ENCODE assay signal across 19 mouse cellular contexts in the genomic region with DNA sequence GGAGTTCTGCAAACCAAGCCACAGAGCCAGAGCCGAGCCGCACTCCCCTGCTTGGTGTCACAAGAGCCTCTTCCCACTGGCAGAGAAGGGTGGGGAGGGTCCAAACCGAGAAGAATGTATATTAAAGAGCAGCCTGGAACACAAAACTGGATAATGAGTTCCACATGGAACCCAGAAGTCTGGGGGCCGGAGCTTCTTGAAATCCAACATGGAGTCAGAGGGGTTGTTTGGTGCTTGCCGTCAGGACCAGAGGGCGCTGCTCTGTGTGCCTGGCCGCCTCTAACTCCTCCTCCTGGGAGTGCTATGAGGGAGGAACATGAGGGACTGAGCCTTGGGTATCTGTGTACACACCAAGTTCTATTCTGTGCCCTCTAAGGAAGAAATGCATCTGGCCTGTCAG. TPM values are rescaled to one million over a fixed set of nuclear protein-coding genes. Genes with fewer than 3 reads are reported as not detected.
DNase-seq lines count a peak whose midpoint lies in the region; ATAC-seq and TF ChIP-seq lines count a peak whose summit lies in the region.
"Had no signal": no experiment of that assay in that cellular context is flagged by ENCODE, and none has a peak within 500 bp of the region (broad histone marks: within the 10 kb centered on the region; RNA-seq: fewer than 3 reads in every experiment).

No protein-coding gene starts in this region.

- peaks cover 14% of the 10 kb centered on the region for H3K27me3 ChIP-seq in E14TG2a.4 (ENCODE audit: insufficient read depth, low read length)
- H3K27me3 ChIP-seq in embryonic facial prominence, embryonic 11.5 days (ENCODE audit: control insufficient read depth, insufficient read depth, low read length): 0 out of 2 replicates have a peak, but pooled peaks cover 3% of the 10 kb centered on the region
- H3K27me3 ChIP-seq in limb, embryonic 13.5 days: no peaks in the 10 kb centered on the region
- H3K27me3 ChIP-seq: heart, embryonic 15.5 days had no signal

- no peaks in the 10 kb centered on the region for H3K9me3 ChIP-seq in E14TG2a.4 (ENCODE audit: low read length)
- no peaks in the 10 kb centered on the region for H3K9me3 ChIP-seq in embryonic facial prominence, embryonic 11.5 days (replicated peaks; ENCODE audit: control insufficient read depth, low read length)
- H3K9me3 ChIP-seq in limb, embryonic 13.5 days: no peaks in the 10 kb centered on the region
- H3K9me3 ChIP-seq: forebrain, embryonic 13.5 days; G1E; heart, embryonic 15.5 days; midbrain, embryonic 10.5 days had no signal

- WGBS in embryonic facial prominence, embryonic 11.5 days: 22% methylated on average over 7 of the region's 7 CpGs
- WGBS in limb, embryonic 13.5 days: 27% methylated on average over 7 of the region's 7 CpGs

- peak overlapping the region; percentile 74 for H3K4me3 ChIP-seq in E14TG2a.4 (replicated peaks; ENCODE audit: low read length)
- no peak overlapping the region for H3K4me3 ChIP-seq in embryonic facial prominence, embryonic 11.5 days (ENCODE audit: low read depth, low read length)
- H3K4me3 ChIP-seq in limb, embryonic 13.5 days: no peak overlapping the region
- H3K4me3 ChIP-seq: forebrain, embryonic 13.5 days; heart, embryonic 15.5 days; midbrain, embryonic 10.5 days had no signal

- peaks cover 11% of the 10 kb centered on the region for H3K36me3 ChIP-seq in E14TG2a.4 (ENCODE audit: insufficient read depth, low read length)
- H3K36me3 ChIP-seq in embryonic facial prominence, embryonic 11.5 days (replicated peaks; ENCODE audit: control insufficient read depth, insufficient read depth, low read depth, low read length): no peaks in the 10 kb centered on the region
- H3K36me3 ChIP-seq in limb, embryonic 13.5 days: no peaks in the 10 kb centered on the region
- H3K36me3 ChIP-seq: heart, embryonic 15.5 days; midbrain, embryonic 10.5 days had no signal

- no peak for ATAC-seq in embryonic facial prominence, embryonic 11.5 days (replicated peaks; ENCODE audit: insufficient number of reproducible peaks, low FRiP score, low TSS enrichment, low read depth)
- no peak for ATAC-seq in limb, embryonic 13.5 days (ENCODE audit: low FRiP score, low read depth)
- ATAC-seq: forebrain, embryonic 13.5 days; intestine, embryonic 16.5 days had no signal

- peak; percentile 87 for DNase-seq in heart, adult 11 months
- no peak for DNase-seq in heart, adult 8-10 months (ENCODE audit: low spot score)
- peak; percentile 71 for DNase-seq in embryonic facial prominence, embryonic 11.5 days (ENCODE audit: low spot score)
- no peak for DNase-seq in left cerebral cortex, adult 11 months (ENCODE audit: low spot score)
- DNase-seq in cerebellum, adult 8-10 months: no peak
- DNase-seq in layer of hippocampus, postnatal 25 days (ENCODE audit: extremely low spot score in 1 of 2, low spot score in 1 of 2): no peak
- DNase-seq: cerebellum, postnatal 14 days; kidney, postnatal 14 days; layer of hippocampus, adult 9-11 months; thymus, postnatal 4 days had no signal

- no peak for TF ChIP-seq CTCF in E14TG2a.4 (conservative IDR thresholded peaks at IDR 0.05; ENCODE audit: low read length)

- H3K4me2 ChIP-seq in embryonic facial prominence, embryonic 11.5 days (ENCODE audit: low read depth, low read length): no peak overlapping the region
- peak overlapping the region; percentile 31 for H3K4me2 ChIP-seq in limb, embryonic 13.5 days (replicated peaks)
- H3K4me2 ChIP-seq: forebrain, embryonic 13.5 days; heart, embryonic 15.5 days had no signal

- H3K4me1 ChIP-seq in E14TG2a.4 (replicated peaks; ENCODE audit: low read depth, low read length): peaks cover 91% of the 10 kb centered on the region
- H3K4me1 ChIP-seq in embryonic facial prominence, embryonic 11.5 days (ENCODE audit: control insufficient read depth, insufficient read depth, low read length): peaks cover 11% of the 10 kb centered on the region
- H3K4me1 ChIP-seq in limb, embryonic 13.5 days: peaks cover 79% of the 10 kb centered on the region

- H3K9ac ChIP-seq in embryonic facial prominence, embryonic 11.5 days (replicated peaks; ENCODE audit: low read length): peak overlapping the region; percentile 23
- H3K9ac ChIP-seq in limb, embryonic 13.5 days: no peak overlapping the region; the same call in 1 of the 2 replicates
- H3K9ac ChIP-seq: forebrain, embryonic 13.5 days; heart, embryonic 15.5 days had no signal

- H3K27ac ChIP-seq in embryonic facial prominence, embryonic 11.5 days (replicated peaks; ENCODE audit: low read depth, low read length): peak overlapping the region; percentile 17; the same call in 1 of the 2 replicates
- peak overlapping the region; percentile 85 for H3K27ac ChIP-seq in limb, embryonic 13.5 days
- H3K27ac ChIP-seq: forebrain, embryonic 13.5 days; heart, embryonic 15.5 days; midbrain, embryonic 10.5 days had no signal

RNA-seq across cellular contexts. Expression of a gene that starts 4.0 kb away (rescaled TPM):
- total RNA-seq in heart, adult 8-10 months (2022): 100 to 1,000 TPM; 112 to 127 (median 118) TPM
- polyA plus RNA-seq in embryonic facial prominence, embryonic 11.5 days (2014; fragmentation: Nextera tagmentation; extraction: Ambion mirVana): 28.7 and 30.5 TPM in 2 replicates
- 174 and 183 TPM in 2 replicates for polyA plus RNA-seq in limb, embryonic 13.5 days (2015; fragmentation: Nextera tagmentation; extraction: Ambion mirVana)
- 10 to 100 TPM; 35.6 to 38.8 TPM for total RNA-seq in layer of hippocampus, postnatal 25 days (2021)

RNA-seq across cellular contexts. Expression of a gene that starts 26.4 kb away (rescaled TPM):
- under 1 TPM; 0.28 to 0.44 (median 0.33) TPM for total RNA-seq in heart, adult 8-10 months (2022)
- 40.1 and 41.0 TPM in 2 replicates for polyA plus RNA-seq in embryonic facial prominence, embryonic 11.5 days (2014; fragmentation: Nextera tagmentation; extraction: Ambion mirVana)
- 32.9 and 33.9 TPM in 2 replicates for polyA plus RNA-seq in limb, embryonic 13.5 days (2015; fragmentation: Nextera tagmentation; extraction: Ambion mirVana)
- total RNA-seq in layer of hippocampus, postnatal 25 days (2021): 1 to 10 TPM; 4.3 to 4.6 TPM

RNA-seq across cellular contexts. Expression of a gene that starts 42.3 kb away (rescaled TPM):
- not detected for total RNA-seq in heart, adult 8-10 months (2022)
- polyA plus RNA-seq in embryonic facial prominence, embryonic 11.5 days (2014; fragmentation: Nextera tagmentation; extraction: Ambion mirVana): 3.7 and 4.0 TPM in 2 replicates
- 7.7 and 9.3 TPM in 2 replicates for polyA plus RNA-seq in limb, embryonic 13.5 days (2015; fragmentation: Nextera tagmentation; extraction: Ambion mirVana)
- not detected for total RNA-seq in layer of hippocampus, postnatal 25 days (2021)
- total RNA-seq: left cerebral cortex, postnatal 25 days had no signal
- polyA plus RNA-seq: forebrain, embryonic 13.5 days; neural tube, embryonic 14.5 days had no signal

RNA-seq across cellular contexts. Expression of a gene that starts 44.8 kb away (rescaled TPM):
- 1 to 10 TPM; 2.6 to 4.7 (median 3.8) TPM for total RNA-seq in heart, adult 8-10 months (2022)
- 5.3 and 6.5 TPM in 2 replicates for polyA plus RNA-seq in embryonic facial prominence, embryonic 11.5 days (2014; fragmentation: Nextera tagmentation; extraction: Ambion mirVana)
- 7.9 and 9.9 TPM in 2 replicates for polyA plus RNA-seq in limb, embryonic 13.5 days (2015; fragmentation: Nextera tagmentation; extraction: Ambion mirVana)
- 10 to 100 TPM; 33.3 to 42.8 TPM for total RNA-seq in layer of hippocampus, postnatal 25 days (2021)

RNA-seq across cellular contexts. Expression of a gene that starts 47.1 kb away (rescaled TPM):
- total RNA-seq in heart, adult 8-10 months (2022): 100 to 1,000 TPM; 104 to 116 (median 107) TPM
- polyA plus RNA-seq in embryonic facial prominence, embryonic 11.5 days (2014; fragmentation: Nextera tagmentation; extraction: Ambion mirVana): 77.4 and 82.0 TPM in 2 replicates
- 147 and 154 TPM in 2 replicates for polyA plus RNA-seq in limb, embryonic 13.5 days (2015; fragmentation: Nextera tagmentation; extraction: Ambion mirVana)
- 100 to 1,000 TPM in 1 of 2 experiments, 10 to 100 TPM in 1; 99.5 to 115 TPM for total RNA-seq in layer of hippocampus, postnatal 25 days (2021)

Comparison
In these comparisons a context has a peak if more than half of its experiments do, and no peak if none do; other contexts are left out.
1. DNase-seq: peak in heart, adult 11 months (single experiment) and embryonic facial prominence, embryonic 11.5 days (single experiment); none in heart, adult 8-10 months (single experiment), left cerebral cortex, adult 11 months (single experiment), cerebellum, adult 8-10 months (single experiment) and layer of hippocampus, postnatal 25 days (0 of 2).